Mouse (Mus musculus): Measurements from ENCODE around the gene Rad51b.

DNA sequence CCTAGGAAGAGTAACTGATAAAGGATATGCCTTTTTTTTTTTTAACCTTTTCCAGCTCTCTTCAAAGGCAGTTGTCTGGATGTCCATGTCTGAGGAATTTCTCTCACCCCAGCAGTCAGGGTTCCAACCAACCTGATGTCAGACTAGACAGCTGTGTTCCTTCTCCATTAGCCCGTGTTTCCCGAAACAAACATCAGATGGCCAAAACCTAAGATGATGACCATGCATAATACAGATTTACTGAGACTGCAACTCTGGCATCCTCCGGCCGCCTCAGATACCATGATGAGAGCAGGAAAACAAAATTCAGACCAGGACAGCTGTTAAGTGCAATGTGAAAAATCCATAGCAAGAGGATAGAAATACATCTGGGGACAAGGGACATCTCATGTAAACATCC lies 460.7 kb downstream of the Rad51b start:
- TF ChIP-seq CTCF (IDR thresholded peaks at IDR 0.05; ENCODE audit: insufficient read depth, low read length): no peak
- TF ChIP-seq POLR2A (IDR thresholded peaks at IDR 0.05; ENCODE audit: borderline replicate concordance, extremely low read depth, low read depth, low read length): no peak
